Mouse (Mus musculus): ENCODE results near the gene Fam83g. TPM values are rescaled to one million over a fixed set of nuclear protein-coding genes. Genes with fewer than 3 reads are reported as not detected.

The Fam83g gene
- 1 to 10 TPM in 1 of 2 experiments, under 1 TPM in 1; 0.54 to 2.7 TPM for polyA plus RNA-seq (2017; shearing (Covaris generic))

DNA sequence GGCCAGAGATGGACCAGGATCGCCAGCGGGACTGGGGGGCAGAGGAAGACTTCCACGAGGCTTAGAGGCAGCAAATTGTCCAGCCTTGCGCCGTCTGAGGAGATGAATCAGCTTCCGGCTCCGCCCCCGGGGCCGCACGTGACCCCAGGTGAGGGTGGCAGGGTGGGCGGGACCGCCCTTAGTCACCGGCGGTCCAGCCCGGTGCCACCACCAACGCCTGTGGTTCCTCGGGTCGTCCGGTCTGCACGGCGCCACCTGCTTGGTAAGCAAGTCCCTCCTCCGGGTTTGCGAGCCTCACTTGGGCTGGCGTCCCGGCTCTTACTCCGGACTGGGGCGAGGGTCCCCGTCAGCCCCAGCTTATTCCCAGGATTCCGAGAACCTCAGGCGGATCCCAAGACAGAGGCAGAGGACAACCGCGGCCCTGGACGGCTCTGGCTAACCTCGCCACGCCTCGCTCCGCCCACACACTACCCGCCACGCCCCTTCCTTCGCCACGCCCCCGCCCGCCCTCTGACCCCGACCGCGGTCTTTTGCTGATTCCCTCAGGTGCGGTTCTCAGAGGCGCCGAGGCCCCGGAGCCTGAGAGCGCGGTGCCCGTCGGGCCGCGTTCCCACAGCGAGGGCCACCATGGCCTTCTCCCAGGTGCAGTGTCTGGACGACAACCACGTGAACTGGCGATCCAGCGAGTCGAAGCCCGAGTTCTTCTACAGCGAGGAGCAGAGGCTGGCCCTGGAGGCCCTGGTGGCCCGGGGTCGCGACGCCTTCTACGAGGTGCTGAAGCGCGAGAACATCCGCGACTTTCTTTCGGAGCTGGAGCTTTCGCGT, at the start of gene Fam83g:
Fam83g (plus strand) TSS at position 185 of the 825 bp plus-strand sequence.

GRCm38 (mm10) chr11:61652686-61653447, 31.0 kb upstream of the Fam83g start, which contains the start of gene Grap:
Gene Grap, plus strand, starts transcription at chr11:61653265.

GRCm38 (mm10) chr11:61720636-61721035, 36.7 kb downstream of the Fam83g start, which contains the start of gene Slc5a10:
Gene Slc5a10, minus strand, starts transcription at chr11:61720826.

Other genes with a start within 250 kb of the Fam83g start
- gene Rnf112, start 230.0 kb upstream of the Fam83g start, polyA plus RNA-seq (2017; shearing (Covaris generic)) = under 1 TPM in 1 of 2 experiments, not detected in 1; 0.23 TPM
- not detected for gene Mfap4, start 198.7 kb upstream of the Fam83g start, polyA plus RNA-seq (2017; shearing (Covaris generic))
- gene Mapk7, start 189.7 kb upstream of the Fam83g start, polyA plus RNA-seq (2017; shearing (Covaris generic)) = 10 to 100 TPM; 25.1 to 26.8 TPM
- 1 to 10 TPM; 1.0 to 4.0 TPM for gene B9d1, start 178.9 kb upstream of the Fam83g start, polyA plus RNA-seq (2017; shearing (Covaris generic))
- gene Epn2, start 104.4 kb upstream of the Fam83g start, polyA plus RNA-seq (2017; shearing (Covaris generic)) = under 1 TPM; 0.66 to 0.70 TPM
- gene Grap, start 30.8 kb upstream of the Fam83g start, polyA plus RNA-seq (2017; shearing (Covaris generic)) = 100 to 1,000 TPM; 326 to 331 TPM
- under 1 TPM; 0.12 to 0.49 TPM for gene Slc5a10, start 36.7 kb downstream of the Fam83g start, polyA plus RNA-seq (2017; shearing (Covaris generic))
- 10 to 100 TPM; 27.8 to 39.0 TPM for gene Prpsap2, start 78.0 kb downstream of the Fam83g start, polyA plus RNA-seq (2017; shearing (Covaris generic))
- gene Ulk2, start 171.0 kb downstream of the Fam83g start, polyA plus RNA-seq (2017; shearing (Covaris generic)) = 10 to 100 TPM; 28.2 to 31.4 TPM
- 10 to 100 TPM; 44.0 to 46.0 TPM for gene Akap10, start 246.2 kb downstream of the Fam83g start, polyA plus RNA-seq (2017; shearing (Covaris generic))